Mouse (Mus musculus): ENCODE data around the gene Ampd3. TPM values are rescaled to one million over a fixed set of nuclear protein-coding genes. Genes with fewer than 3 reads are reported as not detected.

Ampd3 gene
- total and polyA plus RNA-seq, 3 experiments = 13.1 to 64.1 (median 26.0) TPM

DNA sequence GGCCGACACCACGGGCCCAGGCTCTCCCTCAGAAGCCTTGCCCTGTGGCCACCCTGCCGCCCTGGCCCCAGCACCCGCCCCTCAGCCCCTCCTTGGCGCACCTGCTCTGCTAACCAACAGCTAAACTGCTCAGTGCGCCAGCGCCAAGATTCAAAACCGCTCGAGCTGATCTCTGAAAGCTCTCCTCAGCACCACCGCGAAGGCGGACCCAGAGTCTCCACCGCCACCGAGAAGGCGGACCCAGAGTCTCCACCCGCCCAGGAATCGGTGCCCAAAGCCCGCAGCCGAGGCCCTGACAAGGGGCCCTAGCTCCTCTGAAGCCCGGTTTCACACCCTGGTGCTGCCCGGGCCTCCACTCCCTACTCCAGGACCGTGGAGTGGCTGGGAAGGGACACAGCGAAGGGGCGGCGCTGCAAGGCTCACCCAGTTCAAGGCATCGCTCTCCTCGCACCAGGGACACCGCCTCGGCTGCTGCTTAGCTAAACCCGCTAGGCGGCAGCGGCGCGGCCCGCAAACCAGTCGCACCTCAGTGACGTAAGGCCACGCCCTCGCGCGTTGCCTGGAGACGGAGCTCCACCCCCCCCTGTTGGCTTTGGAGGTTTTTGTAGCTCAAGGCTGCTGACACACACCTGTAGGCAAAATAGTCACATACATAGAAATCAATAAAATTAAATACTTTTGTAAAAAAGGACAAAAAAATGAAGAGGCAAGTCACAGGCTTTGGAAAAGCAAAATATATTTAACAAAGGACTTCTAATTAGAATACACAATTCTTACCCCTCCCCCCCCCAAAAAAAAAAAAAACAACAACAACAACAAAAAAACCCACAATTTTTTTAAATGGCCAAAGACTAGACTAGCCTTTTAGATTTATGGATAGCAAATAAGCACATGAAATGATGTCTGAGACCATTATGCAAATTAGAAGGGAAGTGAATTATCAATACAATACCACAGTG is 76.2 kb downstream of the Ampd3 start, which contains the start of gene Rnf141:
Rnf141 (minus strand) TSS at position 542 of the 959 bp plus-strand sequence.
- H3K27me3 ChIP-seq (ENCODE audit: insufficient read depth, low read length) = peaks cover 8% of the 10 kb centered on the region; the same call in 1 of the 2 replicates
- H3K36me3 ChIP-seq (replicated peaks) = peaks cover 11% of the 10 kb centered on the region
- peaks cover 26% of the 10 kb centered on the region for H3K4me1 ChIP-seq (ENCODE audit: insufficient read depth, low read depth, low read length)
- H3K9me3 ChIP-seq (replicated peaks) = no peaks in the 10 kb centered on the region
- TF ChIP-seq GATA2 (IDR thresholded peaks at IDR 0.05; ENCODE audit: borderline replicate concordance, low read depth, low read length) (no peak), CTCF (IDR thresholded peaks at IDR 0.05; ENCODE audit: low read depth, low read length) (no peak), TAL1 (conservative IDR thresholded peaks at IDR 0.05; ENCODE audit: low read depth, low read length) (no peak), POLR2AphosphoS5 (IDR thresholded peaks at IDR 0.05; ENCODE audit: insufficient replicate concordance, low read depth, low read length) (no peak), GATA1 (IDR thresholded peaks at IDR 0.05; ENCODE audit: borderline replicate concordance, low read length) (no peak)
- peak within 1 kb of the TSS; percentile 88 for H3K4me3 ChIP-seq (ENCODE audit: low read depth, low read length)
- ATAC-seq (ENCODE audit: extremely low read depth, insufficient number of reproducible peaks, low FRiP score, poor library complexity, severe bottlenecking) = peak; percentile 59
- DNase-seq (ENCODE audit: low spot score) = peak; percentile 84

DNA sequence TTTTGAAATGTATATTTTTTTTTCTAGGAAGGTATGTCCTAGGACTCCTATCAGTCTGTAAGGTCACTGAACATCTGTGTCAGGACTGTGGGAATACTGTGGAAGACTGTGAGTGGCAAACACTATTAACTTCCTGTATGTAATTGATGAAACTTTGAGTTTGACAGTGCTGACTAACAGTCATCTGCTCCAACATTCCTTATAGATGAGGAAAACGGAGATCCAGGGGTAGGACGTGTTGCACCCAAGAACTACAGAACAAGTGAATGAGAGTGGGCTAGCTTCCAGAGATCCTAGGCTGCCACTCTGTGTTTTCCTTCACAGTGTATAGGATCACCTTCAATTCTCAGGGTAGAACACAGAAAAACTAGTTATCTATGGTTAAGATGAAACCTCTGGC is 79.3 kb downstream of the Ampd3 start:
- TF ChIP-seq POLR2AphosphoS5 (IDR thresholded peaks at IDR 0.05; ENCODE audit: insufficient replicate concordance, low read depth, low read length) = no peak
- no peak for TF ChIP-seq GATA2 (IDR thresholded peaks at IDR 0.05; ENCODE audit: borderline replicate concordance, low read depth, low read length)
- no peak for TF ChIP-seq TAL1 (conservative IDR thresholded peaks at IDR 0.05; ENCODE audit: low read depth, low read length)
- TF ChIP-seq GATA1 (IDR thresholded peaks at IDR 0.05; ENCODE audit: borderline replicate concordance, low read length) = no peak
- TF ChIP-seq CTCF (IDR thresholded peaks at IDR 0.05; ENCODE audit: low read depth, low read length) = no peak
- Histone ChIP-seq H3K9me3 (replicated peaks) (no peaks in the 10 kb centered on the region), H3K4me3 (ENCODE audit: low read depth, low read length) (no peak overlapping the region), H3K4me1 (ENCODE audit: insufficient read depth, low read depth, low read length) (peaks cover 18% of the 10 kb centered on the region), H3K27me3 (ENCODE audit: insufficient read depth, low read length) (peaks cover 26% of the 10 kb centered on the region), H3K36me3 (replicated peaks) (peaks cover 3% of the 10 kb centered on the region)
- ATAC-seq (ENCODE audit: extremely low read depth, insufficient number of reproducible peaks, low FRiP score, poor library complexity, severe bottlenecking) (no peak), DNase-seq (ENCODE audit: low spot score) (no peak)

DNA sequence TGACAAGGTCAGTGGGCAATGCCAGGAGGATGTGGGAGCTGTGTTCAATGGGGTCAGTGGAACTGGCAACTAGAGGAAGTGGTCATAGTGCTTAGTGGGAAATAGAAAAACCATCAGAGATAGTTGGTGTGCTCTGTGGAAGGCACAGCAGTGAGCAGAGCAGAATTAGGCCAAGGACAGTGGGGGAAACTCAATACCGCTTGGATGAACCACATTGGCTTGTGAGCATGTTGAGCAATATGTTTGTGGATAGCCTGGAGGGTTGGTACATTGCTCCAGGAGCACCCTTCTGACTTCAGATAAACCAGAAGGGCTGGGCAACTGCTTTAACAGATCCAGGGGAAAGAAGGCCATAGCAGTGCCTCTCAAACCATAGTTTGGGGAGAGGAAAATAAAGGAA is 80.4 kb downstream of the Ampd3 start:
- TF ChIP-seq GATA1 (IDR thresholded peaks at IDR 0.05; ENCODE audit: borderline replicate concordance, low read length) (no peak), CTCF (IDR thresholded peaks at IDR 0.05; ENCODE audit: low read depth, low read length) (no peak), GATA2 (IDR thresholded peaks at IDR 0.05; ENCODE audit: borderline replicate concordance, low read depth, low read length) (no peak), POLR2AphosphoS5 (IDR thresholded peaks at IDR 0.05; ENCODE audit: insufficient replicate concordance, low read depth, low read length) (no peak), TAL1 (conservative IDR thresholded peaks at IDR 0.05; ENCODE audit: low read depth, low read length) (no peak)
- Histone ChIP-seq H3K9me3 (replicated peaks) (no peaks in the 10 kb centered on the region), H3K36me3 (replicated peaks) (no peaks in the 10 kb centered on the region), H3K27me3 (ENCODE audit: insufficient read depth, low read length) (peaks cover 30% of the 10 kb centered on the region), H3K4me3 (ENCODE audit: low read depth, low read length) (no peak overlapping the region), H3K4me1 (ENCODE audit: insufficient read depth, low read depth, low read length) (peaks cover 13% of the 10 kb centered on the region)
- DNase-seq (ENCODE audit: low spot score) (no peak), ATAC-seq (ENCODE audit: extremely low read depth, insufficient number of reproducible peaks, low FRiP score, poor library complexity, severe bottlenecking) (no peak)

GRCm38 (mm10) chr7:110851541-110852203 is 83.7 kb downstream of the Ampd3 start:
- H3K36me3 ChIP-seq (replicated peaks) = no peaks in the 10 kb centered on the region
- no peaks in the 10 kb centered on the region for H3K4me1 ChIP-seq (ENCODE audit: insufficient read depth, low read depth, low read length)
- no peaks in the 10 kb centered on the region for H3K9me3 ChIP-seq (replicated peaks)
- H3K4me3 ChIP-seq (ENCODE audit: low read depth, low read length) = no peak overlapping the region
- peaks cover 42% of the 10 kb centered on the region for H3K27me3 ChIP-seq (ENCODE audit: insufficient read depth, low read length)
- ATAC-seq (ENCODE audit: extremely low read depth, insufficient number of reproducible peaks, low FRiP score, poor library complexity, severe bottlenecking) = no peak
- DNase-seq (ENCODE audit: low spot score) = no peak
- no peak for TF ChIP-seq CTCF (IDR thresholded peaks at IDR 0.05; ENCODE audit: low read depth, low read length)
- TF ChIP-seq POLR2AphosphoS5 (IDR thresholded peaks at IDR 0.05; ENCODE audit: insufficient replicate concordance, low read depth, low read length) = no peak
- no peak for TF ChIP-seq GATA2 (IDR thresholded peaks at IDR 0.05; ENCODE audit: borderline replicate concordance, low read depth, low read length)
- no peak for TF ChIP-seq TAL1 (conservative IDR thresholded peaks at IDR 0.05; ENCODE audit: low read depth, low read length)

- no peaks in the 10 kb centered on the region for H3K4me1 ChIP-seq (ENCODE audit: insufficient read depth, low read depth, low read length)
- peaks cover 44% of the 10 kb centered on the region for H3K27me3 ChIP-seq (ENCODE audit: insufficient read depth, low read length)
- no peaks in the 10 kb centered on the region for H3K36me3 ChIP-seq (replicated peaks)
- H3K4me3 ChIP-seq (ENCODE audit: low read depth, low read length) = no peak overlapping the region
- ATAC-seq (ENCODE audit: extremely low read depth, insufficient number of reproducible peaks, low FRiP score, poor library complexity, severe bottlenecking) (no peak), DNase-seq (ENCODE audit: low spot score) (no peak)
- no peak for TF ChIP-seq GATA1 (IDR thresholded peaks at IDR 0.05; ENCODE audit: borderline replicate concordance, low read length)
- TF ChIP-seq TAL1 (conservative IDR thresholded peaks at IDR 0.05; ENCODE audit: low read depth, low read length) = no peak
- H3K9me3 ChIP-seq (replicated peaks) = no peaks in the 10 kb centered on the region
Observed at GRCm38 (mm10) chr7:110853611-110854010, 85.6 kb downstream of the Ampd3 start.

DNA sequence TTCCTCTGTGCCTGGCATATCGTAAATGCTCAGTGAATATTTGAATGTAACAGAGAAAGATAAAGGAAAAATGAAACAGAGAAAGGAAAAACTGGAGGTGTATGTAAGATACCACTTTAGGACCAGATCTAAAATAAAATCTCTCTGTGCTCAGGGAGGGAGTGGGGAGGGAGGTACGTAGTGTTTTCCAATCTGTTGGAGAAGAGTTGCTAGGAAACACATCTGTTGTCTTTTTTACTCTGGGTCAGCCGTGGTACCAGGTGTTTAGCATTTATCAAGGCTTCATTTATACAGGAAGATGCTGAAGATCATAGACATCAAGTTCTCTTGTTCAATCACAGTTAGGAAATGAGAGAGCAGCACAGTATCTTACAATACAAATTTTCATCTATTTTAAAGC is 86.5 kb downstream of the Ampd3 start:
- no peaks in the 10 kb centered on the region for H3K4me1 ChIP-seq (ENCODE audit: insufficient read depth, low read depth, low read length)
- no peaks in the 10 kb centered on the region for H3K9me3 ChIP-seq (replicated peaks)
- no peaks in the 10 kb centered on the region for H3K36me3 ChIP-seq (replicated peaks)
- TF ChIP-seq TAL1 (conservative IDR thresholded peaks at IDR 0.05; ENCODE audit: low read depth, low read length) = no peak
- no peak for TF ChIP-seq CTCF (IDR thresholded peaks at IDR 0.05; ENCODE audit: low read depth, low read length)
- TF ChIP-seq GATA1 (IDR thresholded peaks at IDR 0.05; ENCODE audit: borderline replicate concordance, low read length) = no peak
- no peak for TF ChIP-seq POLR2AphosphoS5 (IDR thresholded peaks at IDR 0.05; ENCODE audit: insufficient replicate concordance, low read depth, low read length)
- TF ChIP-seq GATA2 (IDR thresholded peaks at IDR 0.05; ENCODE audit: borderline replicate concordance, low read depth, low read length) = no peak
- DNase-seq (ENCODE audit: low spot score) (no peak), ATAC-seq (ENCODE audit: extremely low read depth, insufficient number of reproducible peaks, low FRiP score, poor library complexity, severe bottlenecking) (no peak)
- no peak overlapping the region for H3K4me3 ChIP-seq (ENCODE audit: low read depth, low read length)
- peaks cover 42% of the 10 kb centered on the region for H3K27me3 ChIP-seq (ENCODE audit: insufficient read depth, low read length)

All from G1E (cell line).